Comparison of ENCODE assay signal across 16 mouse cellular contexts in genomic region chr12:77972165-77972564, GRCm38 (mm10).
DNase-seq lines count a peak whose midpoint lies in the region; ATAC-seq and TF ChIP-seq lines count a peak whose summit lies in the region.
"Had no signal": no experiment of that assay in that cellular context is flagged by ENCODE, and none has a peak within 500 bp of the region (broad histone marks: within the 10 kb centered on the region; RNA-seq: fewer than 3 reads in every experiment).

No protein-coding gene starts in this region.

- peaks cover 6% of the 10 kb centered on the region; the same call in 1 of the 2 replicates for H3K4me1 ChIP-seq in intestine, embryonic 14.5 days (replicated peaks; ENCODE audit: control insufficient read depth, insufficient read depth, low read length)
- no peaks in the 10 kb centered on the region for H3K4me1 ChIP-seq in intestine, embryonic 16.5 days (ENCODE audit: control insufficient read depth, insufficient read depth, low read length)
- H3K4me1 ChIP-seq in ES-E14 (ENCODE audit: control insufficient read depth in 2 of 2, insufficient read depth in 2 of 2, low read length in 2 of 2, poor library complexity in 1 of 2): peaks cover 0 to 2% of the 10 kb centered on the region in 2 experiments; a peak in 1 of 4 replicates
- H3K4me1 ChIP-seq: embryonic facial prominence, embryonic 15.5 days; limb, embryonic 10.5 days; megakaryocyte, embryonic 14.5 days had no signal

- no peak overlapping the region for H3K27ac ChIP-seq in intestine, embryonic 14.5 days (ENCODE audit: low read depth)
- no peak overlapping the region for H3K27ac ChIP-seq in intestine, embryonic 16.5 days (ENCODE audit: low read length)
- H3K27ac ChIP-seq in ES-E14 (ENCODE audit: insufficient read depth, low read depth, low read length, poor library complexity, severe bottlenecking): no peak overlapping the region
- H3K27ac ChIP-seq: embryonic facial prominence, embryonic 15.5 days; limb, embryonic 10.5 days had no signal

- no peak overlapping the region for H3K4me2 ChIP-seq in intestine, embryonic 14.5 days (ENCODE audit: low read length)
- no peak overlapping the region for H3K4me2 ChIP-seq in intestine, embryonic 16.5 days (ENCODE audit: low read depth, low read length)
- H3K4me2 ChIP-seq: embryonic facial prominence, embryonic 15.5 days had no signal

- no peaks in the 10 kb centered on the region for H3K27me3 ChIP-seq in intestine, embryonic 14.5 days (replicated peaks; ENCODE audit: control insufficient read depth, insufficient read depth, low read length)
- no peaks in the 10 kb centered on the region for H3K27me3 ChIP-seq in intestine, embryonic 16.5 days (replicated peaks; ENCODE audit: control insufficient read depth, insufficient read depth, low read length)
- H3K27me3 ChIP-seq: embryonic facial prominence, embryonic 15.5 days; megakaryocyte, embryonic 14.5 days had no signal

- H3K4me3 ChIP-seq in intestine, embryonic 14.5 days (ENCODE audit: low read depth, low read length): no peak overlapping the region
- no peak overlapping the region for H3K4me3 ChIP-seq in intestine, embryonic 16.5 days (ENCODE audit: low read length)
- no peak overlapping the region for H3K4me3 ChIP-seq in ES-E14 (ENCODE audit: insufficient read depth in 1 of 2, low read depth in 1 of 2, low read length in 2 of 2, poor library complexity in 1 of 2, severe bottlenecking in 1 of 2)
- H3K4me3 ChIP-seq: embryonic facial prominence, embryonic 15.5 days; limb, embryonic 10.5 days; megakaryocyte, embryonic 14.5 days; myocyte had no signal

- no peaks in the 10 kb centered on the region for H3K36me3 ChIP-seq in intestine, embryonic 14.5 days (ENCODE audit: control insufficient read depth, insufficient read depth, low read length)
- H3K36me3 ChIP-seq in intestine, embryonic 16.5 days (ENCODE audit: control insufficient read depth, insufficient read depth, low read length): no peaks in the 10 kb centered on the region
- H3K36me3 ChIP-seq in ES-E14 (ENCODE audit: control insufficient read depth, insufficient read depth, low read length, poor library complexity, severe bottlenecking): no peaks in the 10 kb centered on the region
- H3K36me3 ChIP-seq: embryonic facial prominence, embryonic 15.5 days; limb, embryonic 10.5 days had no signal

- ATAC-seq in intestine, embryonic 14.5 days (replicated peaks; ENCODE audit: low FRiP score, low TSS enrichment, low read depth): 0 out of 2 replicates have a peak, but pooled peaks have one; percentile 40
- no peak for ATAC-seq in intestine, embryonic 16.5 days
- ATAC-seq: liver, postnatal 0 days had no signal

- in situ Hi-C loops in ES-E14 (cut with MboI; ENCODE audit: low sequenced_read_pairs in 2 of 2, unreplicated experiment in 2 of 2): no loop called here

- H3K9ac ChIP-seq in intestine, embryonic 14.5 days (ENCODE audit: low read length): no peak overlapping the region
- no peak overlapping the region for H3K9ac ChIP-seq in intestine, embryonic 16.5 days (ENCODE audit: low read depth, low read length)
- H3K9ac ChIP-seq in ES-E14 (ENCODE audit: insufficient read depth, low read depth, low read length, poor library complexity, severe bottlenecking): no peak overlapping the region
- H3K9ac ChIP-seq: embryonic facial prominence, embryonic 15.5 days; liver, postnatal 0 days had no signal

- 21% methylated on average over 4 of the region's 4 CpGs for WGBS in intestine, embryonic 14.5 days
- WGBS in intestine, embryonic 16.5 days: 46% methylated on average over 4 of the region's 4 CpGs

- intact Hi-C loops in left cerebral cortex, postnatal 14 days (cut with DNase I): no loop called here

- peak; percentile 21 to 46 for DNase-seq in cerebellum, postnatal 25 days
- DNase-seq in cerebellum, adult 11 months: no peak
- peak; percentile 60 for DNase-seq in intestine, embryonic 14.5 days (ENCODE audit: low spot score)
- DNase-seq in ES-E14 (ENCODE audit: low read depth, low spot score): no peak
- peak; percentile 22 for DNase-seq in fibroblast of lung, adult 2 months (ENCODE audit: low read depth)
- DNase-seq in urinary bladder, adult 18-20 months (ENCODE audit: low spot score in 2 of 2): no peak
- no peak for DNase-seq in left cerebral cortex, postnatal 14 days (ENCODE audit: low spot score in 2 of 2)
- DNase-seq: cerebellum, postnatal 10 days; kidney, postnatal 4 days; liver, postnatal 0 days; spleen, adult 18-20 months had no signal

- H3K9me3 ChIP-seq in intestine, embryonic 14.5 days (ENCODE audit: control insufficient read depth, low read length): no peaks in the 10 kb centered on the region
- no peaks in the 10 kb centered on the region for H3K9me3 ChIP-seq in intestine, embryonic 16.5 days (ENCODE audit: control insufficient read depth, low read length)
- no peaks in the 10 kb centered on the region for H3K9me3 ChIP-seq in ES-E14 (ENCODE audit: control insufficient read depth, insufficient read depth, low read depth, low read length)
- H3K9me3 ChIP-seq: embryonic facial prominence, embryonic 15.5 days; limb, embryonic 10.5 days; megakaryocyte, embryonic 14.5 days had no signal

TF ChIP-seq in ES-E14, 5 proteins besides CTCF, POLR2A, EP300 and RAD21:
- TF ChIP-seq CHD2 (IDR thresholded peaks at IDR 0.05; ENCODE audit: low read depth, low read length) (0 out of 2 replicates have a peak, but pooled peaks have one; percentile 18), MAFK (IDR thresholded peaks at IDR 0.05; ENCODE audit: insufficient read depth, low read depth, low read length) (no peak)
TF ChIP-seq in ES-E14: peak in this region for 1.

Comparison
In these comparisons a context has a peak if more than half of its experiments do, and no peak if none do; other contexts are left out.
1. DNase-seq: peak in cerebellum, postnatal 25 days (2 of 2), intestine, embryonic 14.5 days (single experiment) and fibroblast of lung, adult 2 months (single experiment); none in cerebellum, adult 11 months (single experiment), ES-E14 (single experiment), urinary bladder, adult 18-20 months (0 of 2) and left cerebral cortex, postnatal 14 days (0 of 2).